Mouse (Mus musculus) forebrain, embryonic 10.5 days (tissue): ENCODE data around the gene Tmem9b. TPM values are rescaled to one million over a fixed set of nuclear protein-coding genes. Genes with fewer than 3 reads are reported as not detected.
A peak's percentile ranks its signal among the peaks of the same experiment; 100 is the strongest.

ENCODE experiments used
- DNase-seq: peaks from one replicate; pipeline ENCODE4 v3.0.0-alpha.2; 2017; ENCODE audit warnings: low spot score; ENCODE audit errors: extremely low spot score
- H3K27ac ChIP-seq: fragments of 300-500 bp; sonication (generic); 2 replicates; pipeline ENCODE4 v1.5.1; 2016; ENCODE audit warnings: mild to moderate bottlenecking
- H3K27me3 ChIP-seq: fragments of 300-500 bp; sonication (generic); 2 replicates; pipeline ENCODE4 v1.6.1; 2016; ENCODE audit warnings: mild to moderate bottlenecking; ENCODE audit not compliant: poor library complexity, severe bottlenecking
- H3K36me3 ChIP-seq: fragments of 300-500 bp; sonication (generic); replicated peaks from 2 replicates; pipeline ENCODE4 v1.6.1; 2016; ENCODE audit warnings: mild to moderate bottlenecking, moderate library complexity
- H3K4me1 ChIP-seq: fragments of 300-500 bp; sonication (generic); 2 replicates; pipeline ENCODE4 v1.6.1; 2016
- H3K4me3 ChIP-seq: fragments of 300-500 bp; sonication (generic); 2 replicates; pipeline ENCODE4 v1.5.1; 2016; ENCODE audit warnings: mild to moderate bottlenecking, moderate library complexity
- H3K9me3 ChIP-seq: fragments of 300-500 bp; sonication (generic); 2 replicates; pipeline ENCODE4 v1.6.1; 2016; ENCODE audit warnings: mild to moderate bottlenecking, moderate library complexity
- WGBS: fragments of 180-500 bp; shearing (Covaris S2); methylation state at CpG from one replicate; pipeline ENCODE4 v1.1.7; 2016; 5-methylcytosine and 5-hydroxymethylcytosine counted together
- polyA plus RNA-seq: library from polyadenylated mRNA; unstranded; fragments of >200 nt; fragmentation: Nextera tagmentation; extraction: Ambion mirVana; gene quantifications from 2 replicates; pipeline ENCODE4 v1.2.1, GENCODE M21; 2016

Tmem9b gene
- polyA plus RNA-seq = 31.1 and 34.5 TPM in 2 replicates

- peaks cover 20% of the 10 kb centered on the region for H3K4me1 ChIP-seq
- peak; percentile 74 for DNase-seq
These were observed at the start of gene Tmem9b for GRCm38 (mm10) chr7:109752008-109752925. Gene Tmem9b, minus strand, starts transcription at chr7:109752875.

GRCm38 (mm10) chr7:109800626-109801025 is 48.0 kb upstream of the Tmem9b start:
- 90% methylated on average over 4 of the region's 4 CpGs for WGBS

More at GRCm38 (mm10) chr7:109752008-109752925, at the start of gene Tmem9b:
- Histone ChIP-seq H3K27me3 (no peaks in the 10 kb centered on the region), H3K4me3 (peak within 1 kb of the TSS; percentile 93), H3K27ac (peak within 1 kb of the TSS; percentile 92), H3K36me3 (no peaks in the 10 kb centered on the region), H3K9me3 (no peaks in the 10 kb centered on the region)
- whole genome bisulfite sequencing = under 1% methylated on average over 74 of the region's 74 CpGs

GRCm38 (mm10) chr7:109799168-109799567 is 46.5 kb upstream of the Tmem9b start:
- H3K27me3 ChIP-seq = peaks cover 36% of the 10 kb centered on the region
- H3K36me3 ChIP-seq = no peaks in the 10 kb centered on the region
- WGBS = 94% methylated on average over 11 of the region's 11 CpGs
- no peak overlapping the region for H3K4me3 ChIP-seq
- H3K4me1 ChIP-seq = no peaks in the 10 kb centered on the region
- no peaks in the 10 kb centered on the region for H3K9me3 ChIP-seq
- H3K27ac ChIP-seq = no peak overlapping the region
- DNase-seq = no peak

More at GRCm38 (mm10) chr7:109800626-109801025, 48.0 kb upstream of the Tmem9b start:
- Histone ChIP-seq H3K27me3 (peaks cover 38% of the 10 kb centered on the region), H3K4me1 (no peaks in the 10 kb centered on the region), H3K4me3 (no peak overlapping the region), H3K9me3 (no peaks in the 10 kb centered on the region), H3K27ac (no peak overlapping the region), H3K36me3 (no peaks in the 10 kb centered on the region)
- DNase-seq = no peak

DNA sequence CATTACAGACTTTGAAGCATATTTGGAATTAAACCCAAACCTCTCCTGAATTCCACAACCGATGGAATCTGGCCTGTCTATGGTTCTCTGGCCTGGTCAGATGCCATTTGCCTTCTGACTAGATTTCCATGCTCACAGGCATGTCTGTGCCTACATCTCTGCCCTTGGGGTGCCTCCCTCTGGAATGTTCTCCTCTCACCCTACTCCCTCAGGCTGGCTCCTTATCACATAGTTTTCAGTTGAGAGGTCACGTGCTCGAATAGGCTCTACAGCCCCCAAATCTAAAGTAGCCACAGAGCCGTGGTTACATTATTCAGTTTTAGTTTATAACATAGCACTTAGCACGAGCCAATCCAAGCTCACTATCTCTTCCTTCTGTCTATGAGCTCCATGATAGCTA is 42.9 kb upstream of the Tmem9b start:
- H3K4me3 ChIP-seq = no peak overlapping the region
- DNase-seq = no peak
- no peaks in the 10 kb centered on the region for H3K9me3 ChIP-seq
- no peaks in the 10 kb centered on the region for H3K4me1 ChIP-seq
- no peaks in the 10 kb centered on the region for H3K36me3 ChIP-seq
- peaks cover 16% of the 10 kb centered on the region; the same call in 1 of the 2 replicates for H3K27me3 ChIP-seq
- no peak overlapping the region for H3K27ac ChIP-seq
- WGBS = 84% methylated on average over 5 of the region's 5 CpGs

GRCm38 (mm10) chr7:109794556-109794955 is 41.9 kb upstream of the Tmem9b start:
- no peaks in the 10 kb centered on the region for H3K4me1 ChIP-seq
- no peak overlapping the region for H3K4me3 ChIP-seq
- no peak overlapping the region for H3K27ac ChIP-seq
- WGBS = 91% methylated on average over 2 of the region's 2 CpGs
- H3K9me3 ChIP-seq = no peaks in the 10 kb centered on the region
- H3K36me3 ChIP-seq = no peaks in the 10 kb centered on the region
- no peak for DNase-seq
- H3K27me3 ChIP-seq = peaks cover 15% of the 10 kb centered on the region; the same call in 1 of the 2 replicates

- Histone ChIP-seq H3K4me1 (no peaks in the 10 kb centered on the region), H3K27ac (no peak overlapping the region), H3K27me3 (peaks cover 15% of the 10 kb centered on the region; the same call in 1 of the 2 replicates), H3K9me3 (no peaks in the 10 kb centered on the region), H3K36me3 (no peaks in the 10 kb centered on the region), H3K4me3 (no peak overlapping the region)
- 73% methylated on average over 2 of the region's 2 CpGs for WGBS
- peak; percentile 42 for DNase-seq
These were observed 40.1 kb upstream of the Tmem9b start for GRCm38 (mm10) chr7:109792759-109793158.

- Histone ChIP-seq H3K4me3 (no peak overlapping the region), H3K27me3 (peaks cover 15% of the 10 kb centered on the region; the same call in 1 of the 2 replicates), H3K27ac (no peak overlapping the region), H3K36me3 (no peaks in the 10 kb centered on the region), H3K9me3 (no peaks in the 10 kb centered on the region), H3K4me1 (no peaks in the 10 kb centered on the region)
- 79% methylated on average over 3 of the region's 3 CpGs for WGBS
- no peak for DNase-seq
These were observed 38.1 kb upstream of the Tmem9b start for GRCm38 (mm10) chr7:109790818-109791217.

- H3K27ac ChIP-seq = no peak overlapping the region
- H3K36me3 ChIP-seq = no peaks in the 10 kb centered on the region
- no peaks in the 10 kb centered on the region for H3K4me1 ChIP-seq
- peaks cover 17% of the 10 kb centered on the region for H3K27me3 ChIP-seq
- 85% methylated on average over 2 of the region's 2 CpGs for WGBS
- DNase-seq = no peak
- no peaks in the 10 kb centered on the region for H3K9me3 ChIP-seq
- H3K4me3 ChIP-seq = no peak overlapping the region
These were observed 35.2 kb upstream of the Tmem9b start for GRCm38 (mm10) chr7:109787860-109788259.

DNA sequence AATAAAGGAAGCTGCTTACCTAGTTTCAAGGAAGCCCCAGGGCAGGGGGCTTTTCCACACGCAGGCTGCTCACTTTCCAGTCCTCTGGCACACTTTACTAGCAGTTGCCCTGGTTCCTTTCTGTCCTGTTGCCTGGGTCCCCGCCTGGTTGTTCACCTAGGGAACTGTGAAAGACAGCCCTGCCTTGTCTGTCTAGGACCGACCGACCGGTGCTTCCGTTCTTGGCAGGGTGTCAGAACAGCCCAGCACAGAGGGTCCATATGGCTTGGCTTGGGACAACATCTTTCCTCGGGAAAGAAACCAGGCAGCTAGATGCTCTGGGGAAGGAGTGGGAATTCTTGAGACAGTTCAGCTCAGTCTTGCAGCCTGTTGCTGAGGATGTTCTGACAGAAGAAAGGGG is 30.6 kb upstream of the Tmem9b start:
- Histone ChIP-seq H3K4me3 (no peak overlapping the region), H3K9me3 (no peaks in the 10 kb centered on the region), H3K27me3 (peaks cover 63% of the 10 kb centered on the region), H3K36me3 (no peaks in the 10 kb centered on the region), H3K27ac (no peak overlapping the region), H3K4me1 (peaks cover 14% of the 10 kb centered on the region)
- 67% methylated on average over 7 of the region's 7 CpGs for WGBS
- no peak for DNase-seq

DNA sequence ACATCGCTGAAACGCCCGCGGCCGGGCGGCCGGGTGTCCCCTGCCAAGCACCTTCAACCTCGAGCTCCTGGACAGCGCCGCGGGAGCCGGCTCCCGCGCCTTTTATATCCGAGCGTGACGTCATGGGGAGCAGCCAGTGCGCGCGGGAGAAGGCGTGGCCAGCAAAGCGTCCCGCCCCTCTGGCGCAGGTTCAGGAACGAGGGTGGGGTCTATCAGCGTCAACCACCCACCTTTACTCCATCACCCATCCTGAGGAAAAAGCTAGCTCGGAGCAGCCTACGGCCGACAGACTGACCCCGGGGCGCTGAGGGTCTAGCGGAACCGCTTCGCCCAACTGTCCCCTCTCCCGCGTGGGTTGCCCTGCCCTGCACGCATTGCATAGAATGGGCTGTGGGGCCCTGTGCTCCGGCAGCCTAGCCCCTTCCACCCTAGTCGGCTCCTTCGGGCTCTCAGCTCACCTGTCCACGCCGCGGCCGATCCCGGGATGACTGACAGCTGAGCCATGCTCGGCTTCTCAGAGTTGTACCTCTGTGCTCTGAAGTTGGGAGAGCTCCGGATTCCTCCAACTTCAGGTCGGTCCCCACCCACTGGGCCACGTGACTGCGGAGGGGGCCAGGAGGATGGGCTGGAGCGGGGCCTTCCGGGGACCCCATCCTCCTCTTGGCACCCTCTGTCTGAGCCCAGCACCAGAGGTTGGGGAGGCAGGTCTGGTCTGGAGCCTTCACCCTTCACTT is 29.0 kb upstream of the Tmem9b start, which contains the start of gene Nrip3:
Gene Nrip3 (minus strand): TSS at position 556 of the 734 bp plus-strand sequence.
- 2% methylated on average over 52 of the region's 52 CpGs for WGBS
- H3K27ac ChIP-seq = peak within 1 kb of the TSS; percentile 22
- peak within 1 kb of the TSS; percentile 66 for H3K4me3 ChIP-seq

DNA sequence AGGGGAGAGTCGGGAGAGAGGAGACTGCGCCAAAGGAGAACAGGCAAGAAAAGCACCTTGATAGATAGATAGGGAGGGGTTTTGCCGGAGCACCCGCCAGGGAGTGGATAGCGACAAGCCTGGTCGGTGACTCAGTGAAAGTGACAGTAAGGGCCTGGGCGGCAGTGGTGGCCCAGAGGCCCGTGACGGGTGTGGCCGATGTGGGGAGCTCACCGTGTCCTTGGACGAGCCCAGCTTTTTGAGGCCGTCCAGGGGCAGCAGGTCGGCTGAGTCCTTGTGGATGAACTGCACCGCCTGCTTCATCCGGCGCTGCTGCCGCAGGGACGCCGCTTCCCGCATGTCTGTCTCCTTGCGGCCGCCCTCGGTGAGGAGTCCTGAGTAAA is 28.4 kb upstream of the Tmem9b start:
- H3K4me1 ChIP-seq = peaks cover 14% of the 10 kb centered on the region
- 1% methylated on average over 24 of the region's 24 CpGs for WGBS
- DNase-seq = no peak
- H3K9me3 ChIP-seq = no peaks in the 10 kb centered on the region
- H3K36me3 ChIP-seq = no peaks in the 10 kb centered on the region
- H3K27me3 ChIP-seq = peaks cover 66% of the 10 kb centered on the region
- peak overlapping the region; percentile 22 for H3K27ac ChIP-seq
- peak overlapping the region; percentile 66 for H3K4me3 ChIP-seq

More for the DNA sequence above, 29.0 kb upstream of the Tmem9b start, which contains the start of gene Nrip3:
- DNase-seq = peak; percentile 80
- Histone ChIP-seq H3K9me3 (no peaks in the 10 kb centered on the region), H3K4me1 (peaks cover 14% of the 10 kb centered on the region), H3K27me3 (peaks cover 66% of the 10 kb centered on the region), H3K36me3 (no peaks in the 10 kb centered on the region)

DNA sequence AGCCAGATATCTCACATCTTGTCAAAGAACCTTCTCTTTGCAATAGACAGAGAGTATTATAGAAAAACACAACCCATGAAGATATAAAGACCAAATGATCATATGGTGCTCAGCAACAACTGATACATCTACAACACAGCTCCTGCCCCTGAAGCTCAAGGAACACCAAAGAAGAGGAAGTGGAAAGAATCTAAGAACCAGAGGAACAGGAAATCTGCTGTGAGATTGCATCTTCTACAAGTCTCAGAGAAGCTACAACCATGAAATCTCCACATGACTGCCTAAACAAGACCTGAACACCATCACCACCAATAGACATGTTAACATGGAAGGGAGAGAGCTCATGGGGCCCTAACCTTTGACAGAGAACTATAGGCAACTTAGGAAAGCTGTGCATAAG is 19.6 kb upstream of the Tmem9b start:
- H3K4me1 ChIP-seq = no peaks in the 10 kb centered on the region

More for the DNA sequence above, 19.6 kb upstream of the Tmem9b start:
- H3K9me3 ChIP-seq = no peaks in the 10 kb centered on the region
- no peak for DNase-seq
- no peaks in the 10 kb centered on the region for H3K27me3 ChIP-seq
- no peak overlapping the region for H3K4me3 ChIP-seq
- H3K36me3 ChIP-seq = no peaks in the 10 kb centered on the region
- no peak overlapping the region for H3K27ac ChIP-seq
